Mouse (Mus musculus): ENCODE measurements around the gene Scgb1b19. TPM values are rescaled to one million over a fixed set of nuclear protein-coding genes. Genes with fewer than 3 reads are reported as not detected.
"Not testable (repeated sequence)": the region's sequence is repeated elsewhere in the genome, so short reads cannot be mapped to it uniquely, and the experiment has no call there.

The Scgb1b19 gene
- total RNA-seq (2021), result not detected
- long read RNA-seq, result 0 reads

- DNase-seq (ENCODE audit: low spot score in 2 of 2), result not testable (repeated sequence)
These were observed at the start of gene Scgb1b19 for GRCm38 (mm10) chr7:33286991-33287390. Gene Scgb1b19 (plus strand): TSS chr7:33287291.

GRCm38 (mm10) chr7:33280238-33280637 lies 6.9 kb upstream of the Scgb1b19 start, which contains the start of gene Scgb2b19:
Gene Scgb2b19 (minus strand): TSS chr7:33280338.
- DNase-seq (ENCODE audit: low spot score in 2 of 2), result not testable (repeated sequence)

Other genes starting within 250 kb of the Scgb1b19 start
- gene Scgb2b17, start 230.7 kb upstream of the Scgb1b19 start, total RNA-seq (2021), result not detected
- not detected for gene Scgb1b17, start 223.8 kb upstream of the Scgb1b19 start, total RNA-seq (2021)
- not detected for gene Scgb2b18, start 113.4 kb upstream of the Scgb1b19 start, total RNA-seq (2021)
- gene Scgb1b18, start 101.7 kb upstream of the Scgb1b19 start, total RNA-seq (2021), result not detected
- not detected for gene Scgb2b19, start 7.0 kb upstream of the Scgb1b19 start, total RNA-seq (2021)
- not detected for gene Scgb2b20, start 79.0 kb downstream of the Scgb1b19 start, total RNA-seq (2021)
- not detected for gene Scgb1b20, start 85.9 kb downstream of the Scgb1b19 start, total RNA-seq (2021)
- not detected for gene Scgb2b21, start 233.2 kb downstream of the Scgb1b19 start, total RNA-seq (2021)

Measured in layer of hippocampus, postnatal 10 days (tissue).